Mouse (Mus musculus) CH12.LX (cell line): ENCODE data around the gene Fam117a. TPM values are rescaled to one million over a fixed set of nuclear protein-coding genes. Genes with fewer than 3 reads are reported as not detected.

ENCODE experiments used
- DNase-seq: peaks from one replicate; pipeline ENCODE4 v3.0.0-alpha.2; 2013; ENCODE audit errors: extremely low read depth
- H3K27ac ChIP-seq: 2 replicates; pipeline ENCODE4 v1.5.1; 2012; ENCODE audit warnings: low read depth, mild to moderate bottlenecking, control low read depth, moderate library complexity; ENCODE audit not compliant: insufficient read depth
- H3K27me3 ChIP-seq: replicated peaks from 2 replicates; pipeline ENCODE3; 2012; ENCODE audit warnings: inconsistent platforms
- H3K36me3 ChIP-seq, 2 experiments: replicated peaks in 1 of 2; 2 replicates each; pipeline versions ENCODE3 to v1.6.1; 2012; ENCODE audit warnings: inconsistent platforms in 1 of 2, low read length in 1 of 2, mild to moderate bottlenecking in 1 of 2, mixed read lengths in 1 of 2, moderate library complexity in 1 of 2; ENCODE audit not compliant: control insufficient read depth in 1 of 2, insufficient read depth in 1 of 2
- H3K4me1 ChIP-seq, 2 experiments: 2 replicates each; pipeline ENCODE4 v1.6.1; 2012; ENCODE audit warnings: inconsistent platforms in 1 of 2, moderate library complexity in 1 of 2; ENCODE audit not compliant: insufficient read depth in 2 of 2, control insufficient read depth in 1 of 2
- H3K4me2 ChIP-seq: 2 replicates; pipeline ENCODE4 v1.6.1; 2012; ENCODE audit warnings: low read depth, mild to moderate bottlenecking, control low read depth; ENCODE audit not compliant: poor library complexity, insufficient read depth, severe bottlenecking
- H3K4me3 ChIP-seq, 3 experiments: fragments of 150-350 bp in 1 of 3; sonication (generic) in 1 of 3; replicated peaks in 1 of 3; 2 replicates each; pipeline versions ENCODE3 to v1.5.1; 2011 to 2012; ENCODE audit warnings: low read depth in 2 of 3, low read length in 2 of 3, mild to moderate bottlenecking in 2 of 3, moderate library complexity in 2 of 3, control low read depth in 1 of 3, improper control_type of control experiment in 1 of 3, inconsistent platforms in 1 of 3, mixed read lengths in 1 of 3; ENCODE audit not compliant: poor library complexity in 1 of 3
- H3K79me2 ChIP-seq: replicated peaks from 2 replicates; pipeline ENCODE4 v1.6.1; 2012; ENCODE audit warnings: mild to moderate bottlenecking, moderate library complexity; ENCODE audit not compliant: control insufficient read depth, poor library complexity, insufficient read depth, severe bottlenecking; ENCODE audit errors: extremely low read depth
- H3K9ac ChIP-seq: 2 replicates; pipeline ENCODE4 v1.6.1; 2012; ENCODE audit warnings: low read depth, mild to moderate bottlenecking, control low read depth, moderate library complexity; ENCODE audit not compliant: insufficient read depth
- H3K9me3 ChIP-seq: replicated peaks from 2 replicates; pipeline ENCODE3; 2012; ENCODE audit warnings: low read length, inconsistent platforms, mixed read lengths
- BHLHE40 ChIP-seq: IDR thresholded peaks from 2 replicates; pipeline ENCODE4 v1.6.1; 2011; ENCODE audit warnings: mild to moderate bottlenecking, low read depth, low read length, improper control_type of control experiment
- CHD1 ChIP-seq: IDR thresholded peaks from 2 replicates; pipeline ENCODE4 v1.6.1; 2012; ENCODE audit warnings: low read depth, low read length, improper control_type of control experiment, inconsistent platforms
- CHD2 ChIP-seq: IDR thresholded peaks from 2 replicates; pipeline ENCODE4 v1.6.1; 2011; ENCODE audit warnings: low read length, improper control_type of control experiment
- CTCF ChIP-seq, 2 experiments: IDR thresholded peaks in 1 of 2; conservative IDR thresholded peaks in 1 of 2; 2 replicates each; pipeline ENCODE4 v1.5.1; 2011 to 2012; ENCODE audit warnings: low read depth in 2 of 2, low read length in 2 of 2, improper control_type of control experiment in 1 of 2, inconsistent platforms in 1 of 2, mild to moderate bottlenecking in 1 of 2, moderate library complexity in 1 of 2
- E2F4 ChIP-seq: IDR thresholded peaks from 2 replicates; pipeline ENCODE4 v1.6.1; 2011; ENCODE audit warnings: low read depth, low read length, improper control_type of control experiment; ENCODE audit not compliant: insufficient replicate concordance
- EP300 ChIP-seq: IDR thresholded peaks from 2 replicates; pipeline ENCODE4 v1.6.1; 2011; ENCODE audit warnings: low read length, improper control_type of control experiment
- ETS1 ChIP-seq: conservative IDR thresholded peaks from 2 replicates; pipeline ENCODE4 v1.6.1; 2012; ENCODE audit warnings: low read depth, mild to moderate bottlenecking, inconsistent platforms, low read length, improper control_type of control experiment, moderate library complexity
- GABPA ChIP-seq: IDR thresholded peaks from 2 replicates; pipeline ENCODE4 v1.6.1; 2012; ENCODE audit warnings: low read depth, low read length, improper control_type of control experiment, inconsistent platforms; ENCODE audit not compliant: insufficient replicate concordance
- HCFC1 ChIP-seq: IDR thresholded peaks from 2 replicates; pipeline ENCODE4 v1.6.1; 2012; ENCODE audit warnings: low read depth, mild to moderate bottlenecking, inconsistent platforms, low read length, improper control_type of control experiment
- IRF4 ChIP-seq: IDR thresholded peaks from 2 replicates; pipeline ENCODE4 v1.6.1; 2014; ENCODE audit warnings: low read depth, mild to moderate bottlenecking, inconsistent platforms, low read length, improper control_type of control experiment
- JUN ChIP-seq: IDR thresholded peaks from 2 replicates; pipeline ENCODE4 v1.6.1; 2011; ENCODE audit warnings: low read depth, mild to moderate bottlenecking, low read length, improper control_type of control experiment, moderate library complexity; ENCODE audit not compliant: insufficient read depth
- JUND ChIP-seq: conservative IDR thresholded peaks from 2 replicates; pipeline ENCODE4 v1.6.1; 2011; ENCODE audit warnings: low read depth, low read length, improper control_type of control experiment
- MAX ChIP-seq: IDR thresholded peaks from 2 replicates; pipeline ENCODE4 v1.6.1; 2011; ENCODE audit warnings: low read length, improper control_type of control experiment
- MAZ ChIP-seq: IDR thresholded peaks from 2 replicates; pipeline ENCODE4 v1.6.1; 2012; ENCODE audit warnings: low read depth, mild to moderate bottlenecking, inconsistent platforms, low read length, improper control_type of control experiment, moderate library complexity
- MEF2A ChIP-seq: IDR thresholded peaks from 2 replicates; pipeline ENCODE4 v1.6.1; 2014; ENCODE audit warnings: low read depth, mild to moderate bottlenecking, inconsistent platforms, low read length, improper control_type of control experiment, borderline replicate concordance
- MXI1 ChIP-seq: IDR thresholded peaks from 2 replicates; pipeline ENCODE4 v1.6.1; 2011; ENCODE audit warnings: mild to moderate bottlenecking, low read depth, low read length, improper control_type of control experiment
- MYC ChIP-seq: IDR thresholded peaks from 2 replicates; pipeline ENCODE4 v1.6.1; 2011; ENCODE audit warnings: low read depth, mild to moderate bottlenecking, improper control_type of control experiment, low read length
- NELFE ChIP-seq: IDR thresholded peaks from 2 replicates; pipeline ENCODE4 v1.6.1; 2011; ENCODE audit warnings: low read depth, low read length, improper control_type of control experiment
- NRF1 ChIP-seq: IDR thresholded peaks from 2 replicates; pipeline ENCODE4 v1.6.1; 2014; ENCODE audit warnings: low read depth, mild to moderate bottlenecking, inconsistent platforms, low read length, improper control_type of control experiment, moderate library complexity
- POLR2A ChIP-seq: IDR thresholded peaks from 2 replicates; pipeline ENCODE4 v1.6.1; 2011; ENCODE audit warnings: low read depth, mild to moderate bottlenecking, improper control_type of control experiment, low read length
- POLR2AphosphoS2 ChIP-seq: IDR thresholded peaks from 2 replicates; pipeline ENCODE4 v1.6.1; 2011; ENCODE audit warnings: low read depth, low read length, improper control_type of control experiment
- RAD21 ChIP-seq: IDR thresholded peaks from 2 replicates; pipeline ENCODE4 v1.6.1; 2011; ENCODE audit warnings: low read depth, mild to moderate bottlenecking, low read length, improper control_type of control experiment, moderate library complexity
- SIN3A ChIP-seq: IDR thresholded peaks from 2 replicates; pipeline ENCODE4 v1.6.1; 2012; ENCODE audit warnings: low read length, improper control_type of control experiment, inconsistent platforms
- TBP ChIP-seq: conservative IDR thresholded peaks from 2 replicates; pipeline ENCODE4 v1.6.1; 2011; ENCODE audit warnings: low read depth, low read length, improper control_type of control experiment
- TCF12 ChIP-seq: IDR thresholded peaks from 2 replicates; pipeline ENCODE4 v1.6.1; 2014; ENCODE audit warnings: low read depth, mild to moderate bottlenecking, inconsistent platforms, low read length, improper control_type of control experiment
- UBTF ChIP-seq: IDR thresholded peaks from 2 replicates; pipeline ENCODE4 v1.6.1; 2012; ENCODE audit warnings: low read depth, mild to moderate bottlenecking, inconsistent platforms, low read length, improper control_type of control experiment, moderate library complexity
- USF2 ChIP-seq: conservative IDR thresholded peaks from 2 replicates; pipeline ENCODE4 v1.6.1; 2011; ENCODE audit warnings: low read depth, low read length, improper control_type of control experiment
- ZC3H11A ChIP-seq: IDR thresholded peaks from 2 replicates; pipeline ENCODE4 v1.6.1; 2012; ENCODE audit warnings: low read depth, mild to moderate bottlenecking, inconsistent platforms, low read length, improper control_type of control experiment
- ZKSCAN1 ChIP-seq: IDR thresholded peaks from 2 replicates; pipeline ENCODE4 v1.6.1; 2012; ENCODE audit warnings: low read depth, inconsistent platforms, low read length, improper control_type of control experiment, borderline replicate concordance
- ZMIZ1 ChIP-seq: IDR thresholded peaks from 2 replicates; pipeline ENCODE4 v1.6.1; 2012; ENCODE audit warnings: low read depth, mild to moderate bottlenecking, inconsistent platforms, low read length, improper control_type of control experiment
- ZNF384 ChIP-seq: IDR thresholded peaks from 2 replicates; pipeline ENCODE4 v1.6.1; 2012; ENCODE audit warnings: low read depth, low read length, improper control_type of control experiment, inconsistent platforms
- dilution Hi-C: fragments of 300-500 bp; cut with MboI; formaldehyde crosslinking; loops from 2 replicates; pipeline ENCODE4 v1.14.3; 2020; ENCODE audit warnings: low sequenced_read_pairs; ENCODE audit not compliant: extremely low pct_unique_long_range_greater_than_20kb, extremely low pct_ligation_motif_present
- in situ Hi-C: fragments of 300-500 bp; cut with MboI; formaldehyde crosslinking; loops from 3 replicates; pipeline ENCODE4 v1.14.3; 2019; ENCODE audit warnings: low sequenced_read_pairs, low pct_ligation_motif_present, low pct_unique_long_range_greater_than_20kb, mixed read lengths
- polyA plus RNA-seq: library from polyadenylated mRNA; unstranded; fragments of >175 nt; gene quantifications from 2 replicates; pipeline ENCODE4 v1.2.1, GENCODE M21; 2012; ENCODE audit warnings: low read depth; ENCODE audit not compliant: insufficient read length
- total RNA-seq, 2 experiments: library from RNA; depleted of rRNA; stranded (reverse); fragments of 300-350 nt in 1 of 2; fragments of >200 nt in 1 of 2; gene quantifications; 2 replicates each; pipeline ENCODE4 v1.2.3; 2012 to 2014

Gene Fam117a
- total and polyA plus RNA-seq, 3 experiments: 0.54 to 2.2 (median 0.91) TPM

DNA sequence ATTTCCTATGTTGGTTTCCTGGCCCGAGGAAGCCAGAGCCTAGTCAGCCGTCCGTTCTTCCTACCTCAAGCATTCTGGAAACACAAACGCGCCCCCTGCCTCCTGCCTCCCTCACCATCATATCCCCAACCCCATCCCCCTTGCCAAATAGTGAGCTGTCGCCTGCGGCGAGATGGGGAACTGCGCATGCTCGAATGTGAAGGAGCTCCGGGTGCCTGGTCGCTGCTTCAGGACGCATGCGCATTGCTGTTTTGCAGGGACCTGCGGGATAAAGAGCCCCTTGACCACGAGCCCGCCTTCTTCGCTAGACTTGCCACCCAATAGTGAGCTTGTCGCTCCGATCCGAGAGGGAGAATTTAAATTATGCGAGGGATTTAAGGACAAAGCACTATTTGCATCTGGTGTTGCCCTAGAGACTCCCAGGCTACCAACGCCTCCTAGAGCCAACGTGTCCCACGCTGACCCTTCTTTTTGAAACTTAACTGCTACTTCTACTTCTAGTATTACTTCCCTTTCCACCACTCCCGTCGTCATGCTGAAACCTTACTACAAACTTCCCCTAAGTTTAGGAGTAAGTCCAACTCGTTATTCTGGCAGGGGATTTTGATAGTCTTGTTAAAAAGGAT is 77.8 kb downstream of the Fam117a start:
- Histone ChIP-seq H3K4me2 (peak overlapping the region; percentile 99), H3K9ac (peak overlapping the region; percentile 85), H3K36me3 (peaks cover 3 to 20% of the 10 kb centered on the region in 2 experiments), H3K4me1 (peaks cover 10 to 43% of the 10 kb centered on the region in 2 experiments), H3K27ac (peak overlapping the region; percentile 80), H3K79me2 (peaks cover 38% of the 10 kb centered on the region), H3K27me3 (peaks cover 31% of the 10 kb centered on the region), H3K4me3 (peak overlapping the region; percentile 78 to 91 (median 81)), H3K9me3 (peaks cover 3% of the 10 kb centered on the region)
- peak; percentile 100 for DNase-seq
- peak; percentile 79 for TF ChIP-seq POLR2A
- TF ChIP-seq EP300: peak; percentile 73
- peak; percentile 85 for TF ChIP-seq TBP
- peak; percentile 75; the same call in 1 of the 2 replicates for TF ChIP-seq NELFE
- TF ChIP-seq IRF4: peak; percentile 78
- TF ChIP-seq ZNF384: no peak
- no peak for TF ChIP-seq ZC3H11A
- TF ChIP-seq JUN: no peak
- peak; percentile 98 for TF ChIP-seq MXI1
- peak; percentile 43; the same call in 1 of the 2 replicates for TF ChIP-seq TCF12
- no peak for TF ChIP-seq ZKSCAN1
- TF ChIP-seq UBTF: no peak
- peak; percentile 66 for TF ChIP-seq MEF2A
- TF ChIP-seq GABPA: no peak
- TF ChIP-seq NRF1: peak; percentile 99
- TF ChIP-seq RAD21: no peak; the same call in 1 of the 2 replicates
- TF ChIP-seq MYC: peak; percentile 93; the same call in 1 of the 2 replicates
- TF ChIP-seq POLR2AphosphoS2: peak; percentile 72; the same call in 1 of the 2 replicates
- TF ChIP-seq USF2: no peak
- no peak; the same call in 1 of the 2 replicates for TF ChIP-seq ZMIZ1
- TF ChIP-seq MAX: peak; percentile 95
- TF ChIP-seq CTCF (conservative IDR thresholded peaks at IDR 0.05 in 1 of 2, IDR thresholded peaks at IDR 0.05 in 1 of 2; ENCODE audit: low read depth in 2 of 2, low read length in 2 of 2): peak in 1 of 2 experiments; percentile 30; a peak in 2 of 4 replicates
- TF ChIP-seq CHD1: peak; percentile 32; the same call in 1 of the 2 replicates
- no peak for TF ChIP-seq BHLHE40
- TF ChIP-seq JUND: 0 out of 2 replicates have a peak, but pooled peaks have one; percentile 35
- TF ChIP-seq E2F4: 0 out of 2 replicates have a peak, but pooled peaks have one; percentile 50
- peak; percentile 42 for TF ChIP-seq HCFC1
- peak; percentile 48 for TF ChIP-seq ETS1
- TF ChIP-seq MAZ: no peak
- peak; percentile 97 for TF ChIP-seq SIN3A
- TF ChIP-seq CHD2: no peak
- TF ChIP-seq, all 38 proteins: peak for 19
- dilution Hi-C loops (no loop called here), in situ Hi-C loops (no loop called here)
